Mouse (Mus musculus): ENCODE data around the gene Krt8. TPM values are rescaled to one million over a fixed set of nuclear protein-coding genes. Genes with fewer than 3 reads are reported as not detected.

The Krt8 gene
- polyA plus RNA-seq, 1 experiment from 2014 or later = 184 TPM

- WGBS = 59% methylated on average over 16 of the region's 16 CpGs
- H3K9me3 ChIP-seq (ENCODE audit: control insufficient read depth, low read length) = no peaks in the 10 kb centered on the region
- no peak overlapping the region for H3K27ac ChIP-seq (ENCODE audit: low read depth, low read length)
- no peak overlapping the region for H3K4me2 ChIP-seq (replicated peaks; ENCODE audit: low read depth, low read length)
- ATAC-seq (ENCODE audit: low FRiP score, low TSS enrichment) = no peak
- no peaks in the 10 kb centered on the region for H3K4me1 ChIP-seq (ENCODE audit: control insufficient read depth, insufficient read depth, low read length)
- H3K36me3 ChIP-seq (ENCODE audit: control insufficient read depth, insufficient read depth, low read length) = peaks cover 4% of the 10 kb centered on the region; the same call in 1 of the 2 replicates
- H3K9ac ChIP-seq (ENCODE audit: low read depth, low read length) = no peak overlapping the region
- no peaks in the 10 kb centered on the region; the same call in 1 of the 2 replicates for H3K27me3 ChIP-seq (ENCODE audit: control insufficient read depth, insufficient read depth, low read length)
- no peak overlapping the region for H3K4me3 ChIP-seq (ENCODE audit: low read length)
These were observed 30.1 kb upstream of the Krt8 start for GRCm38 (mm10) chr15:102034121-102035053.

DNA sequence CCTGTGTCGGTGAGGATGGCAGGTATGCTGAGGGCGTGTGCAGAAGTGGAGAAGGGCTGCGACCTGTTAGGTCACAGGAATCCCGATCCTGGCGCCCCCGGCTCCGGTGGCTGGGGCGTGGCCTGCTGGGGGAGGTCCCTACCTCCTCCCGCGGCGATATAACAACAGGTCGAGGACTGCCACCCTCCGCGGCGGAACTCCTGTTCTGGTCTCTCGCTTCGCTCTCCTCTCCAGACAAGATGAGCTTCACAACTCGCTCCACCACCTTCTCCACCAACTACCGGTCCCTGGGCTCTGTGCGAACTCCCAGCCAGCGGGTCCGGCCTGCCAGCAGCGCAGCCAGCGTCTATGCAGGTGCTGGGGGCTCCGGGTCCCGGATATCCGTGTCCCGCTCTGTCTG lies 23.8 kb upstream of the Krt8 start, which contains the start of gene Krt18:
Gene Krt18 (plus strand): TSS at position 141 of the 400 bp plus-strand sequence.
- H3K36me3 ChIP-seq (ENCODE audit: control insufficient read depth, insufficient read depth, low read length) = peaks cover 4% of the 10 kb centered on the region; the same call in 1 of the 2 replicates
- peak within 1 kb of the TSS; percentile 69; the same call in 1 of the 2 replicates for H3K27ac ChIP-seq (ENCODE audit: low read depth, low read length)
- H3K27me3 ChIP-seq (ENCODE audit: control insufficient read depth, insufficient read depth, low read length) = peaks cover 20% of the 10 kb centered on the region
- ATAC-seq (ENCODE audit: low FRiP score, low TSS enrichment) = peak; percentile 37
- H3K4me3 ChIP-seq (ENCODE audit: low read length) = peak within 1 kb of the TSS; percentile 43
- no peaks in the 10 kb centered on the region for H3K9me3 ChIP-seq (ENCODE audit: control insufficient read depth, low read length)
- 2% methylated on average over 28 of the region's 28 CpGs for WGBS
- H3K4me1 ChIP-seq (ENCODE audit: control insufficient read depth, insufficient read depth, low read length) = peaks cover 19% of the 10 kb centered on the region; the same call in 1 of the 2 replicates
- H3K4me2 ChIP-seq (replicated peaks; ENCODE audit: low read depth, low read length) = peak within 1 kb of the TSS; percentile 58
- peak within 1 kb of the TSS; percentile 58 for H3K9ac ChIP-seq (ENCODE audit: low read depth, low read length)

GRCm38 (mm10) chr15:102026430-102026829 lies 22.1 kb upstream of the Krt8 start:
- WGBS = 11% methylated on average over 12 of the region's 12 CpGs
- Histone ChIP-seq H3K4me1 (ENCODE audit: control insufficient read depth, insufficient read depth, low read length) (peaks cover 19% of the 10 kb centered on the region; the same call in 1 of the 2 replicates), H3K9ac (ENCODE audit: low read depth, low read length) (no peak overlapping the region), H3K4me2 (replicated peaks; ENCODE audit: low read depth, low read length) (0 out of 2 replicates have a peak overlapping the region, but pooled peaks have one; percentile 1), H3K4me3 (ENCODE audit: low read length) (no peak overlapping the region), H3K27me3 (ENCODE audit: control insufficient read depth, insufficient read depth, low read length) (peaks cover 20% of the 10 kb centered on the region), H3K9me3 (ENCODE audit: control insufficient read depth, low read length) (no peaks in the 10 kb centered on the region), H3K36me3 (ENCODE audit: control insufficient read depth, insufficient read depth, low read length) (peaks cover 2% of the 10 kb centered on the region; the same call in 1 of the 2 replicates), H3K27ac (ENCODE audit: low read depth, low read length) (peak overlapping the region; percentile 84)
- ATAC-seq (ENCODE audit: low FRiP score, low TSS enrichment) = no peak

DNA sequence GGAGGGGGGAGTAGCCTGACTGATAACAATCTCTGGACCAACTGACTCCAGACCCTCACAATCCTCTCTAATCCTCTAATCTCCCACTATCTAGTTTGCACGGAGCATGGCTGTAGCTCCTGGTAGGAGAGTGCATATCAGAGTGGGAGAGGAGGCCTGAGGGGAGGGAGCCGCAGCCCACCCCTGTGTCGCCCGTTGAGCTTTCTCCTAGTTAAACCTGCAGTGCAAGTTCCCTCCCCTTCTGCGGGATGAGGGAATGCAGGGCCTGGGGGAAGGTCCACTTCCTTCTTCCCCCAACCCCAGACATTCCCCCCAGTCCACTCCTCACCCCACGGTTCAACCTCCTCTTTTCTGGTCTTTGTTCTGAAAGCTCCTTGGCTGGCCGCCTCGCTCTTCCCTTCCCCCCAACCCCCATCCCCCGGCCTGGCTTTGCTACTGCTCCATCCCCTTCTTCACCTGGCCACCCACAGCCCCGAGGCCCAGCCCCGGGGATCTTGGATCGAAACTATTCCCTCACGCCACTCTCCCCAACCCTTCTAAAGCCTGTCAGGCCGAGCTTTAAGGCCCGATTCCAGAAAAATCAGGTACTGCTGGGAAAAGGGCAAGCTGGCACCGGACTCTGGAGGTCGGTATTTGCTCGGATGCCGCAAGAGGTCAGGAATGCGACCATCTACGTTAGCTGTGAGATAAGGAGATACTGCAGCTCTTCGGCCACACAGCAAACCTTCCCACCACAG lies 21.0 kb upstream of the Krt8 start:
- H3K4me3 ChIP-seq (ENCODE audit: low read length) = peak overlapping the region; percentile 13; the same call in 1 of the 2 replicates
- peak overlapping the region; percentile 50; the same call in 1 of the 2 replicates for H3K9ac ChIP-seq (ENCODE audit: low read depth, low read length)
- 5% methylated on average over 22 of the region's 22 CpGs for WGBS
- peak overlapping the region; percentile 39 for H3K4me2 ChIP-seq (replicated peaks; ENCODE audit: low read depth, low read length)
- peaks cover 20% of the 10 kb centered on the region for H3K27me3 ChIP-seq (ENCODE audit: control insufficient read depth, insufficient read depth, low read length)
- peak; percentile 58 for ATAC-seq (ENCODE audit: low FRiP score, low TSS enrichment)
- peaks cover 19% of the 10 kb centered on the region; the same call in 1 of the 2 replicates for H3K4me1 ChIP-seq (ENCODE audit: control insufficient read depth, insufficient read depth, low read length)
- H3K27ac ChIP-seq (ENCODE audit: low read depth, low read length) = peak overlapping the region; percentile 84
- H3K36me3 ChIP-seq (ENCODE audit: control insufficient read depth, insufficient read depth, low read length) = no peaks in the 10 kb centered on the region
- no peaks in the 10 kb centered on the region for H3K9me3 ChIP-seq (ENCODE audit: control insufficient read depth, low read length)

- Histone ChIP-seq H3K4me2 (replicated peaks; ENCODE audit: low read depth, low read length) (no peak overlapping the region), H3K9ac (ENCODE audit: low read depth, low read length) (no peak overlapping the region), H3K27ac (ENCODE audit: low read depth, low read length) (peak overlapping the region; percentile 84), H3K4me1 (ENCODE audit: control insufficient read depth, insufficient read depth, low read length) (peaks cover 19% of the 10 kb centered on the region; the same call in 1 of the 2 replicates), H3K9me3 (ENCODE audit: control insufficient read depth, low read length) (no peaks in the 10 kb centered on the region; the same call in 1 of the 2 replicates), H3K4me3 (ENCODE audit: low read length) (no peak overlapping the region), H3K27me3 (ENCODE audit: control insufficient read depth, insufficient read depth, low read length) (peaks cover 20% of the 10 kb centered on the region), H3K36me3 (ENCODE audit: control insufficient read depth, insufficient read depth, low read length) (no peaks in the 10 kb centered on the region)
- ATAC-seq (ENCODE audit: low FRiP score, low TSS enrichment) = no peak
- 58% methylated on average over 8 of the region's 8 CpGs for WGBS
These were observed 19.6 kb upstream of the Krt8 start for GRCm38 (mm10) chr15:102023888-102024287.

DNA sequence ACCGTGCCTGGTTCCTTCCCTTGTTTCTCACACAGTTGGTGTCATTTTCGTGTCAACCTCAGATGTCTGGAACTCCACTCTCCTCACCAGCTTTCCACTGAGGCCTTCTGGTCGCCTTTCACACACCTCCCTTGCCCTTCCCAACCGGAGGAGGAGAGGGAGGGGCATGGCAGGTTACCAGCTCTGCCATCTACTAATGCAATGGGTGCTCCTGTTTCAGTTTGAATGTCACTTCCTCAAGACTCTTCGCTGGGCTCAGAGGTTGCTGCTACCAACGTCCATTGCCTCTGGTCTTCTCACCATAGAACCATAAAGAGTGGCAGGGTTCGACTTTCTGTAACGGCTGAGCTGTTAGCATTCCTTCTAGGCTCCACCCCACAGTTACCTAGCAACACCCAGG lies 18.2 kb upstream of the Krt8 start:
- Histone ChIP-seq H3K27me3 (ENCODE audit: control insufficient read depth, insufficient read depth, low read length) (peaks cover 15% of the 10 kb centered on the region), H3K4me2 (replicated peaks; ENCODE audit: low read depth, low read length) (no peak overlapping the region), H3K4me1 (ENCODE audit: control insufficient read depth, insufficient read depth, low read length) (peaks cover 17% of the 10 kb centered on the region; the same call in 1 of the 2 replicates), H3K9me3 (ENCODE audit: control insufficient read depth, low read length) (no peaks in the 10 kb centered on the region; the same call in 1 of the 2 replicates), H3K9ac (ENCODE audit: low read depth, low read length) (no peak overlapping the region), H3K27ac (ENCODE audit: low read depth, low read length) (peak overlapping the region; percentile 55; the same call in 1 of the 2 replicates), H3K36me3 (ENCODE audit: control insufficient read depth, insufficient read depth, low read length) (no peaks in the 10 kb centered on the region), H3K4me3 (ENCODE audit: low read length) (no peak overlapping the region)
- 29% methylated on average over 8 of the region's 8 CpGs for WGBS
- ATAC-seq (ENCODE audit: low FRiP score, low TSS enrichment) = no peak

DNA sequence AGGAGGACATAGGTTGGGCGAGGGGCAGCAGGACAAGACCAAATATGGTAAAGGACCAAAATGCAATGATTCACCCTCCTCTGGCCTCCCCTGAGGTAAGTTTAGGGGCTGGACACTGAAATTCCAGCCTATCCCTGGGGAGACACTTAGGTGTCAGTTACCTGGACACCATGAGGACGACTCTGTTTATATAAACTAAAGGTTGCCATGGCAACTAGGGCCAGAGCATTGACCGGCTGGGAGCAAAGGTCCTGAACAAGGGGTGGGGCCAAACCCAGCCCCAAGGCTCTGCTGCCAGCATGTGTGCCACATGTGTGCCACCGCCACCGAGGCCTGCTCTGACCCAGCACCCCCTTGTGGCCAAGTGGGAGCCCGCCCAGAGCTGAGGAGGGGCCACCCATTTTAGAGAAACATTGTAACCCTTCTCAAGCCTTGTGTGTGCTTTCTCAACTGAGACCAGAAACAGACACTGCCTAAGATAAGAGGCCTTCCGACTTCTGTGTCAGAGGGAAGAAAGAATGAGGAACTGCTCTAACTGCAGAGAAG lies 13.7 kb upstream of the Krt8 start:
- WGBS = 29% methylated on average over 7 of the region's 7 CpGs
- H3K4me2 ChIP-seq (replicated peaks; ENCODE audit: low read depth, low read length) = no peak overlapping the region
- H3K27me3 ChIP-seq (ENCODE audit: control insufficient read depth, insufficient read depth, low read length) = no peaks in the 10 kb centered on the region
- H3K36me3 ChIP-seq (ENCODE audit: control insufficient read depth, insufficient read depth, low read length) = no peaks in the 10 kb centered on the region
- H3K9me3 ChIP-seq (ENCODE audit: control insufficient read depth, low read length) = no peaks in the 10 kb centered on the region; the same call in 1 of the 2 replicates
- H3K27ac ChIP-seq (ENCODE audit: low read depth, low read length) = no peak overlapping the region
- H3K4me1 ChIP-seq (ENCODE audit: control insufficient read depth, insufficient read depth, low read length) = peaks cover 11% of the 10 kb centered on the region
- H3K9ac ChIP-seq (ENCODE audit: low read depth, low read length) = no peak overlapping the region
- no peak overlapping the region for H3K4me3 ChIP-seq (ENCODE audit: low read length)
- ATAC-seq (ENCODE audit: low FRiP score, low TSS enrichment) = peak; percentile 71

GRCm38 (mm10) chr15:102016787-102017186 lies 12.5 kb upstream of the Krt8 start:
- no peaks in the 10 kb centered on the region for H3K36me3 ChIP-seq (ENCODE audit: control insufficient read depth, insufficient read depth, low read length)
- H3K27me3 ChIP-seq (ENCODE audit: control insufficient read depth, insufficient read depth, low read length) = no peaks in the 10 kb centered on the region
- H3K4me3 ChIP-seq (ENCODE audit: low read length) = no peak overlapping the region
- no peak overlapping the region for H3K9ac ChIP-seq (ENCODE audit: low read depth, low read length)
- no peak for ATAC-seq (ENCODE audit: low FRiP score, low TSS enrichment)
- 18% methylated on average over 7 of the region's 7 CpGs for WGBS
- no peak overlapping the region for H3K4me2 ChIP-seq (replicated peaks; ENCODE audit: low read depth, low read length)
- H3K27ac ChIP-seq (ENCODE audit: low read depth, low read length) = peak overlapping the region; percentile 80
- peaks cover 11% of the 10 kb centered on the region for H3K4me1 ChIP-seq (ENCODE audit: control insufficient read depth, insufficient read depth, low read length)
- H3K9me3 ChIP-seq (ENCODE audit: control insufficient read depth, low read length) = no peaks in the 10 kb centered on the region; the same call in 1 of the 2 replicates
